Mouse (Mus musculus) B cell, adult 62 days (primary cell): ENCODE results near the gene Gm20918. TPM values are rescaled to one million over a fixed set of nuclear protein-coding genes. Genes with fewer than 3 reads are reported as not detected.

ENCODE experiments used
- total RNA-seq: library from RNA; stranded (reverse); gene quantifications from 4 replicates; pipeline ENCODE4 v1.2.4, GENCODE M21; 2023

The Gm20918 gene
- total RNA-seq, result not detected in 4 replicates

GRCm38 (mm10) chrY:5043637-5044036, at the start of gene Gm20918:
Gene Gm20918, plus strand, starts transcription at chrY:5043937.

Other genes starting within 250 kb of the Gm20918 start
- not detected in 4 replicates for gene Gm21820, start 205.5 kb downstream of the Gm20918 start, total RNA-seq